Mouse (Mus musculus): ENCODE data around the gene BC055324. TPM values are rescaled to one million over a fixed set of nuclear protein-coding genes. Genes with fewer than 3 reads are reported as not detected.

The BC055324 gene
- polyA plus RNA-seq, 1 experiment from 2014 or later, result 8.4 TPM

DNA sequence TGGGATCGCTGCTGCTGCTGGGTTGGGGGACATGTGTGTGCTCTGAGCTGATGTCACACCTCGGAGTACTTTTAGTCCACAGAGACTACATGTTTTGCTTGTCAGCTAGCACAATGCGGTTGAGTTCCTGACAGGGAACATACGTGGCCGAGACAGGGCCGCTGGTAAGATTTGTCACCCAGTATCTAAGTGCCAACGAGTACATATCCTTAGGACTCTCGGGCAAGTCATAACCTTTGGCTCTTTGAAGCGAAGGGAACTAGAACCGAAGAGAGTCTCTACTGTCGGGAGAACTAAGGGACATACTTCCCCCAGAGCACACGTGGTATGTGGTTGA is 64.2 kb downstream of the BC055324 start:
- peak overlapping the region; percentile 80 for H3K4me2 ChIP-seq
- H3K4me3 ChIP-seq, result peak overlapping the region; percentile 94
- peaks cover 23% of the 10 kb centered on the region for H3K36me3 ChIP-seq
- no peak; the same call in 1 of the 2 replicates for ATAC-seq (ENCODE audit: low FRiP score)
- H3K27ac ChIP-seq, result peak overlapping the region; percentile 94
- no peaks in the 10 kb centered on the region for H3K9me3 ChIP-seq
- peak overlapping the region; percentile 97 for H3K9ac ChIP-seq
- 6% methylated on average over 12 of the region's 12 CpGs for WGBS
- H3K27me3 ChIP-seq, result no peaks in the 10 kb centered on the region
- peaks cover 27% of the 10 kb centered on the region for H3K4me1 ChIP-seq (replicated peaks)

DNA sequence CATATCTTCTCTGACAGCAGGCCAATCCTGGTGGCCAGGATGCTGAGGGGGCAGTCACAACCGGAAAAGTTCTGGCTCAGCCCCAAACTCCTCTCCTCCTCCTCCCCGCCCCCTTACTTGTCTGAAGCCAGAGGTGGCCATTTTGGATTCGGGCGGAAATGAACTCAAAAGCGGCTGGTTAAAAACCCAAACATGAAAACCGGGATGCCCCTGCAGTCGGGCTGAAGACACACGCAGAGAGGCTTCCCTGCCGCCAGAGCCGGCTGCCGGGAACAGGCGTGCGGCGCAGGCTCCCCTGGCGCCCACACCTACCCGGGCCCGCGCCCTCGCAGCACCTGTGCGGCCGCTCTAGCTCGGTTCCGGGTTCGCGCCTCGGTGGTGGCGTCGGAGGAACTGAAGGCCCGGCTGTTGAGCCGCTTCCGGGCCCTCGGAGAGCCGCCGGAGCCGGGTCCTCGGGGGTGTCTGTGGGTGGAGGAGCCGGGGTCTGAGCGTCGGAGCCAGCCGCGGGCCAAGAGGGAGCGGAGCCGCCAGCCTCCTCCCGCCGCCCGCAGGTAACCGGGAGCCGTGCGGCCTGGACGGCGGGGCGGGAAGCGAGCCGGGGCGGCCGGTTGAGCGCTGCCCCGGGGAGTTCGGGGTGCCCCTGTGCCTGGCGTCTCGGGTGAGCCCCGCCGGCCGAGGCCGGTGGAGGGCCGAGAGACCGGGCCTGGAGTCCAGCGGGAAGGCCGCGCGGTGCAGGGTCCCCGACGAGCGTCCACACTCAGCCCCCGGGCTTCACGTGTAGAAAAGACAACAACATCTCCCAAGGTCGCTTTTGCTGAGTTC is 64.7 kb downstream of the BC055324 start:
- H3K9me3 ChIP-seq, result no peaks in the 10 kb centered on the region
- H3K4me3 ChIP-seq, result peak overlapping the region; percentile 94
- H3K27ac ChIP-seq, result peak overlapping the region; percentile 94
- H3K4me2 ChIP-seq, result peak overlapping the region; percentile 80
- H3K36me3 ChIP-seq, result peaks cover 17% of the 10 kb centered on the region
- H3K4me1 ChIP-seq (replicated peaks), result peaks cover 27% of the 10 kb centered on the region
- no peaks in the 10 kb centered on the region for H3K27me3 ChIP-seq
- H3K9ac ChIP-seq, result peak overlapping the region; percentile 97
- under 1% methylated on average over 73 of the region's 77 CpGs for WGBS
- ATAC-seq (ENCODE audit: low FRiP score), result peak; percentile 97

DNA sequence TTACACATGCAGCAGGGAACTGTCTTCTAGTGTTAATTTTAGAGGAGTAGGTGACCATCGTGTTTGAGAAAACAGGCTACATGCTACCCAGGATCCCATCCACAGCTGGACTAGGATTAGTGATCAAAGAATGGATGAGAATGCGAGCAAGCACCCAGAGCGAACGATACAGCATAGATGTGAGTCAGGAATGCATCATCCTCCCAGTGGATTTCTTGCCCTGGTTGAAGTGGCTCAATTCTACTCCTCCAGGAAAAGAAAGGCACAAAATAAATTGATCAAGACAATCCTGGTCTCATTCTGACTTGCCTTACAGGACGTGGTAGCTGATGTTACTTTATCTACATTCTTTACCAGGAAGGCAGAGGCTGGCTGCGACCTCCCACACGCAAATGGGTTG is 65.8 kb downstream of the BC055324 start, which contains the start of gene Scyl3:
Scyl3 (plus strand) TSS at position 255 of the 400 bp plus-strand sequence.
- H3K4me1 ChIP-seq (replicated peaks), result peaks cover 27% of the 10 kb centered on the region
- peaks cover 7% of the 10 kb centered on the region for H3K36me3 ChIP-seq
- peak within 1 kb of the TSS; percentile 94 for H3K4me3 ChIP-seq
- H3K9me3 ChIP-seq, result no peaks in the 10 kb centered on the region
- peak within 1 kb of the TSS; percentile 94 for H3K27ac ChIP-seq
- H3K9ac ChIP-seq, result peak within 1 kb of the TSS; percentile 97
- ATAC-seq (ENCODE audit: low FRiP score), result no peak
- H3K27me3 ChIP-seq, result no peaks in the 10 kb centered on the region
- WGBS, result 75% methylated on average over 7 of the region's 7 CpGs
- H3K4me2 ChIP-seq, result peak within 1 kb of the TSS; percentile 80

DNA sequence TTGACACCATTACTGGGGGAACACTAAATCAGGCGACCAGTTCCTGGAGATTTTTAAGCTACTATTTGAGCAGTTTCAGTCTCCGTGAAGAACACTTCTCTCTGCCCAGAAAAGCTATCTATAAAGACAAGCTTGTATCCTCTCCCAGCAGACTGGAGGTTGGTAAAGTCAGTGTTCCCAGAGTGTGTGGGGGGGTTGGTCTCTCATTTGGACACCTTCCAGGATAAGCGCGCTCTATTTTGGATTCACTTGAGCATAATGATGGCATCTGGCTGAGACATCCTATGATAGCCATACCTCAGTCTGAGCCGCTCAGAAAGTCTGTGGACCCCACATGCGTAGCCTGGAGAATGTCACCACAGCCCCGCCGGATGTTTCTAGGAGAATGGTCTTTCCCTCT is 70.5 kb downstream of the BC055324 start:
- Histone ChIP-seq H3K4me1 (replicated peaks) (peaks cover 8% of the 10 kb centered on the region), H3K27me3 (no peaks in the 10 kb centered on the region), H3K4me2 (no peak overlapping the region), H3K9ac (no peak overlapping the region), H3K27ac (no peak overlapping the region), H3K4me3 (no peak overlapping the region), H3K36me3 (no peaks in the 10 kb centered on the region), H3K9me3 (no peaks in the 10 kb centered on the region)
- 92% methylated on average over 8 of the region's 8 CpGs for WGBS
- no peak for ATAC-seq (ENCODE audit: low FRiP score)

DNA sequence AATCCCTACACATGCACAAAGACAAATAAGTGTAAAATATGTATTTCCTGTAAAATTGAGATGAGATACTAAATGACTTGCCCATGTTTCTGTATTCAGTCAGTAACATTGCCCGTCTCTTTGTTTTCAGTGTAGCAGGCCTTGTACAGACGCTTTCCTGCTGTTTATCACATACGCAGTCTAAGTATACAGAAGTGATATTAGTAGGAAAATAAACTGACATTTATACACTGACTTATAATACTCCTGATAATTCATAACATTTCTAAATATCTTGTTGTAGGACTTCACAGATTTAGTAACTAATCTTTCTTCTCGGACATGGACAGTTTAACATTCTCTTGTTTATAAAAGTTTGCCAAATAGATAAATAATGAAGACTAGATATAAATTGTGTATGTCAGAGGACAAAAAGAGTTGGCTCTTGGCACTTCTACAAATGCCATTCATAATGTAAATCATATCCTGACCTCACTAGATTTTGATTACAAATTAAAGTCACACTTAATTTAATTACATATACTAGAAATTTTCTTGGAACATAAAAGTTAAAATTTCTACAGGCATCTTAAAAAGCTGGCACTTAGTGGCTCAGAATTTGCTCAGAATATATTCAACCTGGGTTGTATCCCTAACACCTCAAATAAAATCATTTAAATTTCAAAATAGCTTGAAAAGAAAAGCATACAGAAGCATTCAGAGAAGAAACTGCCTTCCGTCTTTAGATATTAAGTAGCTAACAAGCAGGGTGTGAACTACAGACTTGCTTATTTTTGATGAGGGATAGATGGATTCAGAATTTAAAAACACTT is 77.0 kb downstream of the BC055324 start:
- Histone ChIP-seq H3K27ac (no peak overlapping the region), H3K4me1 (replicated peaks) (no peaks in the 10 kb centered on the region), H3K36me3 (peaks cover 35% of the 10 kb centered on the region), H3K9ac (no peak overlapping the region), H3K4me2 (no peak overlapping the region), H3K4me3 (no peak overlapping the region), H3K9me3 (no peaks in the 10 kb centered on the region), H3K27me3 (no peaks in the 10 kb centered on the region)
- WGBS, result 97% methylated on average over 5 of the region's 5 CpGs
- ATAC-seq (ENCODE audit: low FRiP score), result no peak

DNA sequence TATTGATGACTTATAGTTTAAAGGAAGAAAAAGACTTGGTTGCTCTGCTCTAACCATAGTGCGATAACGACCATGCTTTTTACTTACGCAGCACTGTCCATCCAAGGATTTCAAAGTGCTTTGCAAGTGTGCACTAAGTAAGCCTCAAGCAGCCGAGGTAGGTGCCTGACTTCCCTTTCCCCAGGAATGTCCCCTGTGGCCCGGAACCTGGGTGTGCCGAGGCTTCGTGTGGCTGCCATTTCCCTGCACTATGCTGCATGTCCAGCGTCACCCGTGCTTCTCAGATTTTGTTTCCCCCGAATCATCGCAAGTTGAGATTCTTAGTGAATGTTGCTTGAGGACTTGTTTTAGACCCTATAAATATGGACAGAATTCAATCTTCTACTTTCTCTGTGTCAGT is 82.6 kb downstream of the BC055324 start:
- H3K4me2 ChIP-seq, result no peak overlapping the region
- WGBS, result 94% methylated on average over 11 of the region's 11 CpGs
- H3K9ac ChIP-seq, result no peak overlapping the region
- H3K9me3 ChIP-seq, result no peaks in the 10 kb centered on the region
- peaks cover 24% of the 10 kb centered on the region for H3K36me3 ChIP-seq
- H3K4me3 ChIP-seq, result no peak overlapping the region
- no peaks in the 10 kb centered on the region for H3K4me1 ChIP-seq (replicated peaks)
- no peaks in the 10 kb centered on the region for H3K27me3 ChIP-seq
- no peak for ATAC-seq (ENCODE audit: low FRiP score)
- no peak overlapping the region for H3K27ac ChIP-seq

DNA sequence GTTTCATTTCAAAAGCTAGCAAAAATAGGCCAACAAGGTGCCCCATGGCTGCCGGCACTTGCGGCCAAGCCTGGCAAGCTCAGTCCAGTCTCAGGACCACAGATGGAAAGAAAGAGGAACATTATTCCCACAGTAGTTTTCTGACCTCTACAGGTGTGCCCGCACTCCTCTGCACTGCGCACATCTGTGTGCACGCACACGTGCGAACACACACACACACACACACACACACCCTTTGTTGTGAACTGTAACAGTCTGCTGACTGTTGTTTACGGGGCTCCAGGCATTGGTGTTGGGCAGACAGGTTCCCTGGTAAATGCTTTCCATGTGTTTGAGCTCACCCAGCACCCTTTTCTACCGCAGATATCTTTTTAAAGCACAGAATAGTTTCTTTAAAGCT is 83.8 kb downstream of the BC055324 start:
- H3K4me3 ChIP-seq, result no peak overlapping the region
- H3K4me1 ChIP-seq (replicated peaks), result no peaks in the 10 kb centered on the region
- ATAC-seq (ENCODE audit: low FRiP score), result no peak
- H3K9me3 ChIP-seq, result no peaks in the 10 kb centered on the region
- H3K9ac ChIP-seq, result no peak overlapping the region
- no peak overlapping the region for H3K4me2 ChIP-seq
- H3K36me3 ChIP-seq, result peaks cover 12% of the 10 kb centered on the region
- no peak overlapping the region for H3K27ac ChIP-seq
- H3K27me3 ChIP-seq, result no peaks in the 10 kb centered on the region
- 96% methylated on average over 9 of the region's 9 CpGs for WGBS

DNA sequence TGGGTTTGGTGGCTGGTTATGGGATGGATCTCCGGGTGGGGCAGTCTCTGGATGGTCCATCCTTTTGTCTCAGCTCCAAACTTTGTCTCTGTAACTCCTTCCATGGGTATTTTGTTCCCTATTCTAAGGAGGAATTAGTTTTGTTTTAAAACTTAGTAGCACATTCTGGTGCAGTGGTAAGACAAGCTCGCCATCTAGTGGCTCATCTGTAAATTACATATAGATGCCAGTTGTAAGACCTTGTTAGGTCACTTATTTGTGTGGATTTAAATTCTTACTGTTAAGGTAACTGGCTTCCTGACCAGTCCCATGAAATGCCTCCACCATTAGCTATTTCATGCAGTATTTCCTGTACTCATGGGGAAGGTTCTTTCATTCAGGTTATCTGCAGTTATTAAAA is 84.3 kb downstream of the BC055324 start:
- WGBS, result 8% methylated on average over 2 of the region's 2 CpGs
- H3K36me3 ChIP-seq, result peaks cover 9% of the 10 kb centered on the region
- H3K9ac ChIP-seq, result no peak overlapping the region
- no peak overlapping the region for H3K4me3 ChIP-seq
- ATAC-seq (ENCODE audit: low FRiP score), result peak; percentile 67; the same call in 1 of the 2 replicates
- H3K4me1 ChIP-seq (replicated peaks), result no peaks in the 10 kb centered on the region
- no peaks in the 10 kb centered on the region for H3K9me3 ChIP-seq
- H3K4me2 ChIP-seq, result no peak overlapping the region
- no peak overlapping the region for H3K27ac ChIP-seq
- H3K27me3 ChIP-seq, result no peaks in the 10 kb centered on the region

DNA sequence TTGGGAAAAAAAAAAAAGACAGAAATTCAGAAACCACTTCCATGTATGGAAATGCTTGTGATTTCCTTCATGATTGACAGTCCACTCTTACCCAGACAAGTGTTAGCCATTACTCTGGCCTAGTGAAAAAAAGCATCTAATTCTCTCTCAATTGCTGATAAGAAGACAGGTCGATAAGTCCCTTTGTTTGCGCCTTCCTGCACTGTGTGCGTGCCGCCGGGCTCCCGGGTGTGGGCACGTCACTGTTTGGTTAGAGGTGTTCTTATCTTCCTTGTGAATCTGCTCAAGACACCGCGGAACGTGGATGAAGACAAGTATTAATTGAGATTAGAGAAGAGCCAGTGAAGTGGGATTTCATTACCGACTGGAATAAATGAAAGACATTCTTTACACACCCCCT is 86.2 kb downstream of the BC055324 start:
- H3K4me1 ChIP-seq (replicated peaks), result no peaks in the 10 kb centered on the region
- ATAC-seq (ENCODE audit: low FRiP score), result no peak

DNA sequence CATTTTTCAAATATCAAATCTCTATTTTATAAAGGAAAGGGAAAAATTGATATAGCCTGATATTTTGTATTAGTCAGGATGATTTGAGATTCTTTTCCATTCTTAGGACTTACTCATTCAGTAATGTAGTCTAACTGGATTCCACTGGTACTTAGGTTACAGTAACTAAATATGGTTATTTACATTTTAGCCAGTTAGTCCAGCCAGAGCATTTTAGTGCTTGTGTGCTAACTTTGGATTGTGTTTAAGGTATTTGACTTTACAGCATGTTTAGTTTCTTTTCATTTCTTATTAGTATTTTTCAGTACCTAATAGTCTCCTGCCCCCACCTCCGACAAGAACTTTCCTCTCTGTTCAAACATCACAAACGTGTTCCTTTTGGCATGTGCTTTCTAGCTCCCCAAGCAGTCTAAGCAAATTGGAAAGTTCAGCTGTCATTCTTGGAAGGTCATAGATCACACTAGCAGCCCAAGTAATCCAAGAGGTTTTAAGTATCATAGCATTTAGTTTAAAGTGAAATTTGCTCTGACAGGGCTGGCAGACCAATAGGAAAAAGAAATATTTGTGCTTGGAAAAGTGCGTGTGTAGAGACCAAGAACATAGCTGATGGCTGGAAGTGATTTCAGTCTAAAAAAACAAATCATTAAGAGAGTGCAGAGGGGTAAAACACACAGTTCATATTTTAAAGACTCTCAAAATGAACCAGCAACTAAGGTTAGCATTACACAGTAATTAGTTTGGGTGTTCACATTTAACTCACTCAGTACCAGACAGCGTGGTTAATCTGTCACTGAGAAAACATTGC is 87.4 kb downstream of the BC055324 start:
- H3K9ac ChIP-seq, result no peak overlapping the region
- no peak for ATAC-seq (ENCODE audit: low FRiP score)
- 75% methylated on average over 4 of the region's 4 CpGs for WGBS
- H3K27ac ChIP-seq, result no peak overlapping the region
- no peak overlapping the region for H3K4me2 ChIP-seq
- no peaks in the 10 kb centered on the region for H3K9me3 ChIP-seq
- no peaks in the 10 kb centered on the region for H3K4me1 ChIP-seq (replicated peaks)
- no peak overlapping the region for H3K4me3 ChIP-seq
- H3K36me3 ChIP-seq, result no peaks in the 10 kb centered on the region; the same call in none of the 2 replicates
- no peaks in the 10 kb centered on the region for H3K27me3 ChIP-seq

More for the DNA sequence above, 86.2 kb downstream of the BC055324 start:
- WGBS, result 73% methylated on average over 11 of the region's 11 CpGs
- Histone ChIP-seq H3K4me2 (no peak overlapping the region), H3K9ac (no peak overlapping the region), H3K27me3 (no peaks in the 10 kb centered on the region), H3K36me3 (peaks cover 5% of the 10 kb centered on the region; the same call in 1 of the 2 replicates), H3K4me3 (no peak overlapping the region), H3K27ac (no peak overlapping the region), H3K9me3 (no peaks in the 10 kb centered on the region)

DNA sequence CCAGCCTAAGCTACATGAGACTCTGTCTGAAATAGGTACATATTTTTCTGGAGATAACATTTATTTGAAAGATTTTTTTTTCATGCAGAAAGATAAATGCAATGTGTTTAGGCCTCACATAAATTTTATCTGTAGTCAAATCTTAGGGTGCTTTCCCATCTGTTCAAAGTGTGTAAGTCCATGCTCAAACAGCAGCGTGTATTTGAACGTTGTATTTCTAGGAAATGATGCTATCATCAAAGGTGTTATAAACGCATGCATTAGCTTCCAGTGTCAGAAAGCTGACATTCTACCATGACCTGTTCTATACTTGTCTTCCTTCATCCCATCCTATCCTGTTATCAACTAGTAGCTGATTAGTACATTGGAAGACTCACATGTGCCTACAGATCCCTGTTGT is 91.2 kb downstream of the BC055324 start:
- H3K27ac ChIP-seq, result no peak overlapping the region
- H3K4me3 ChIP-seq, result no peak overlapping the region
- H3K4me2 ChIP-seq, result no peak overlapping the region
- 96% methylated on average over 3 of the region's 3 CpGs for WGBS
- ATAC-seq (ENCODE audit: low FRiP score), result no peak
- H3K4me1 ChIP-seq (replicated peaks), result no peaks in the 10 kb centered on the region
- no peak overlapping the region for H3K9ac ChIP-seq
- peaks cover 15% of the 10 kb centered on the region; the same call in 1 of the 2 replicates for H3K36me3 ChIP-seq
- H3K27me3 ChIP-seq, result no peaks in the 10 kb centered on the region
- no peaks in the 10 kb centered on the region for H3K9me3 ChIP-seq

DNA sequence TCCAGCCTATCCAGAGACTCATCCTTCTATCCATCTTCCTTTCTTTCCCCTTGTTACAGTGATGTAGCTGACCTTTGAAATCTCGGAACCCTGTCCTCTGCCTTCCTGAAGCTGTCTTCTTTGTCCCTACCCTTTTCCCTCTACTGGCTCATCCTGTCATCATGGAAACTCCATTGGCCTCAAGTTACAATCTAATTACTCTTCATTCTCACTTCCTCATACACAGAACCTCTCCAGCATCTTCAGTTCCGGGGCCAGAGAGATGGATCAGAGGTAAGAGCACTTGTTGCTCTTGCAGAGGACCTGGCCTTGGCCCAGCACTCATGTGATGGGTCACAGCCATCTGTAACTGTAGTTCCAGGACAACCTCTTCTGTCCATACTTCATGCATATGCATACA is 94.4 kb downstream of the BC055324 start:
- Histone ChIP-seq H3K27ac (no peak overlapping the region), H3K36me3 (peaks cover 15% of the 10 kb centered on the region; the same call in 1 of the 2 replicates), H3K9ac (no peak overlapping the region), H3K27me3 (no peaks in the 10 kb centered on the region), H3K4me2 (no peak overlapping the region), H3K4me3 (no peak overlapping the region), H3K4me1 (replicated peaks) (no peaks in the 10 kb centered on the region), H3K9me3 (no peaks in the 10 kb centered on the region)
- ATAC-seq (ENCODE audit: low FRiP score), result no peak
- 86% methylated on average over 2 of the region's 2 CpGs for WGBS

All from hindbrain, embryonic 13.5 days (tissue).